Mouse (Mus musculus) liver, postnatal 0 days (tissue): ENCODE results near the gene Dhx16. TPM values are rescaled to one million over a fixed set of nuclear protein-coding genes. Genes with fewer than 3 reads are reported as not detected.

Experiments
- ATAC-seq: fragments of 200-750 bp; cut with Nextera tagmentation; 2 replicates; pipeline ENCODE4 v1.8.0; 2017; ENCODE audit warnings: mild to moderate bottlenecking, moderate library complexity
- DNase-seq: peaks from one replicate; pipeline ENCODE4 v3.0.0-alpha.2; 2016
- H3K27ac ChIP-seq: fragments of 300-500 bp; sonication (generic); 2 replicates; pipeline ENCODE4 v1.5.1; 2014; ENCODE audit warnings: antibody characterized with exemption, moderate library complexity, mild to moderate bottlenecking, low read depth
- H3K27me3 ChIP-seq: fragments of 300-500 bp; sonication (generic); 2 replicates; pipeline ENCODE4 v1.6.1; 2014; ENCODE audit warnings: low read length, control low read depth, mixed read lengths; ENCODE audit not compliant: insufficient read depth
- H3K36me3 ChIP-seq: fragments of 300-500 bp; sonication (generic); replicated peaks from 2 replicates; pipeline ENCODE4 v1.6.1; 2014; ENCODE audit warnings: mild to moderate bottlenecking, control low read depth, low read length, moderate library complexity, mixed read lengths; ENCODE audit not compliant: insufficient read depth
- H3K4me1 ChIP-seq: fragments of 300-500 bp; sonication (generic); 2 replicates; pipeline ENCODE4 v1.6.1; 2014; ENCODE audit warnings: antibody characterized with exemption, mild to moderate bottlenecking, control low read depth; ENCODE audit not compliant: insufficient read depth
- H3K4me2 ChIP-seq: fragments of 300-500 bp; sonication (generic); 2 replicates; pipeline ENCODE4 v1.6.1; 2014; ENCODE audit warnings: low read depth, mild to moderate bottlenecking, low read length, moderate library complexity, mixed read lengths
- H3K4me3 ChIP-seq: fragments of 300-500 bp; sonication (generic); 2 replicates; pipeline ENCODE4 v1.5.1; 2014; ENCODE audit warnings: low read depth, low read length
- H3K9ac ChIP-seq: fragments of 300-500 bp; sonication (generic); replicated peaks from 2 replicates; pipeline ENCODE4 v1.6.1; 2014; ENCODE audit warnings: mild to moderate bottlenecking, moderate library complexity
- H3K9me3 ChIP-seq: fragments of 300-500 bp; sonication (generic); 2 replicates; pipeline ENCODE4 v1.6.1; 2016; ENCODE audit warnings: mild to moderate bottlenecking, control low read depth, low read length, mixed read lengths
- CTCF ChIP-seq: sonication (generic); IDR thresholded peaks from 2 replicates; pipeline ENCODE4 v1.5.1; 2016; ENCODE audit warnings: antibody characterized with exemption, low read depth
- EP300 ChIP-seq: IDR thresholded peaks from 2 replicates; pipeline ENCODE4 v1.6.1; 2016; ENCODE audit warnings: antibody characterized with exemption, low read depth, mild to moderate bottlenecking
- WGBS: fragments of 180-500 bp; shearing (Covaris S2); extraction: QIAGEN DNeasy Blood & Tissue Kit; methylation state at CpG from one replicate; pipeline ENCODE4 v1.1.7; 2014; ENCODE audit not compliant: insufficient replicate concordance; 5-methylcytosine and 5-hydroxymethylcytosine counted together
- polyA plus RNA-seq: library from polyadenylated mRNA; unstranded; fragments of >200 nt; fragmentation: Nextera tagmentation; extraction: Ambion mirVana; gene quantifications from 2 replicates; pipeline ENCODE4 v1.2.1, GENCODE M21; 2015

The Dhx16 gene
- polyA plus RNA-seq, 1 experiment from 2014 or later = 15.6 TPM

- no peak overlapping the region for H3K4me3 ChIP-seq
- no peaks in the 10 kb centered on the region for H3K27me3 ChIP-seq
- no peak for DNase-seq
- no peak overlapping the region for H3K9ac ChIP-seq
- H3K4me1 ChIP-seq = peaks cover under 1% of the 10 kb centered on the region; the same call in 1 of the 2 replicates
- no peaks in the 10 kb centered on the region for H3K9me3 ChIP-seq
- peaks cover 4% of the 10 kb centered on the region for H3K36me3 ChIP-seq
- TF ChIP-seq CTCF (no peak), EP300 (no peak)
- 0 out of 2 replicates have a peak overlapping the region, but pooled peaks have one; percentile 8 for H3K27ac ChIP-seq
- no peak for ATAC-seq
- H3K4me2 ChIP-seq = no peak overlapping the region
- WGBS = 37% methylated on average over 4 of the region's 4 CpGs
These were observed 24.4 kb downstream of the Dhx16 start for GRCm38 (mm10) chr17:35903992-35904355.

GRCm38 (mm10) chr17:35905587-35905986 lies 26.0 kb downstream of the Dhx16 start:
- no peak overlapping the region for H3K4me2 ChIP-seq
- no peaks in the 10 kb centered on the region for H3K27me3 ChIP-seq
- H3K4me3 ChIP-seq = no peak overlapping the region
- H3K36me3 ChIP-seq = peaks cover 4% of the 10 kb centered on the region
- 86% methylated on average over 1 of the region's 1 CpGs for WGBS
- no peaks in the 10 kb centered on the region for H3K9me3 ChIP-seq
- H3K9ac ChIP-seq = no peak overlapping the region
- peaks cover 9% of the 10 kb centered on the region for H3K4me1 ChIP-seq
- ATAC-seq (no peak), DNase-seq (no peak)
- TF ChIP-seq EP300 (no peak), CTCF (no peak)
- no peak overlapping the region for H3K27ac ChIP-seq

- Histone ChIP-seq H3K9me3 (no peaks in the 10 kb centered on the region), H3K4me1 (peaks cover 9% of the 10 kb centered on the region), H3K4me2 (no peak overlapping the region), H3K27ac (no peak overlapping the region), H3K36me3 (peaks cover 16% of the 10 kb centered on the region), H3K9ac (no peak overlapping the region), H3K4me3 (no peak overlapping the region), H3K27me3 (no peaks in the 10 kb centered on the region)
- ATAC-seq = no peak
- WGBS = 53% methylated on average over 2 of the region's 2 CpGs
- no peak for TF ChIP-seq EP300
- peak; percentile 50 for TF ChIP-seq CTCF
- DNase-seq = no peak
These were observed 28.0 kb downstream of the Dhx16 start for GRCm38 (mm10) chr17:35907609-35908008.

GRCm38 (mm10) chr17:35909186-35909918 lies 29.7 kb downstream of the Dhx16 start:
- ATAC-seq = peak; percentile 83
- Histone ChIP-seq H3K27ac (peak overlapping the region; percentile 84), H3K4me3 (peak overlapping the region; percentile 62), H3K9me3 (no peaks in the 10 kb centered on the region), H3K9ac (peak overlapping the region; percentile 46), H3K27me3 (no peaks in the 10 kb centered on the region), H3K4me2 (peak overlapping the region; percentile 72), H3K4me1 (peaks cover 9% of the 10 kb centered on the region), H3K36me3 (peaks cover 28% of the 10 kb centered on the region)
- TF ChIP-seq EP300 (no peak; the same call in 1 of the 2 replicates), CTCF (no peak)
- no peak for DNase-seq
- WGBS = 22% methylated on average over 20 of the region's 20 CpGs

GRCm38 (mm10) chr17:35909919-35910369 lies 30.3 kb downstream of the Dhx16 start, which contains the start of gene Atat1:
TSS of gene Atat1 (minus strand) at chr17:35910075.
- Histone ChIP-seq H3K27me3 (no peaks in the 10 kb centered on the region), H3K4me3 (peak within 1 kb of the TSS; percentile 62), H3K27ac (peak within 1 kb of the TSS; percentile 84), H3K9me3 (no peaks in the 10 kb centered on the region), H3K4me2 (peak within 1 kb of the TSS; percentile 72), H3K36me3 (peaks cover 29% of the 10 kb centered on the region), H3K4me1 (peaks cover 9% of the 10 kb centered on the region), H3K9ac (peak within 1 kb of the TSS; percentile 46)
- peak; percentile 92 for ATAC-seq
- 2% methylated on average over 25 of the region's 25 CpGs for WGBS
- no peak for TF ChIP-seq EP300
- TF ChIP-seq CTCF = no peak
- peak; percentile 99 for DNase-seq

- Histone ChIP-seq H3K4me1 (peaks cover 11% of the 10 kb centered on the region), H3K27me3 (no peaks in the 10 kb centered on the region), H3K4me3 (peak overlapping the region; percentile 63), H3K27ac (peak overlapping the region; percentile 95), H3K4me2 (peak overlapping the region; percentile 81), H3K9ac (peak overlapping the region; percentile 94; the same call in 1 of the 2 replicates), H3K36me3 (peaks cover 36% of the 10 kb centered on the region), H3K9me3 (no peaks in the 10 kb centered on the region)
- ATAC-seq = no peak
- TF ChIP-seq CTCF (peak; percentile 35), EP300 (no peak)
- WGBS = 57% methylated on average over 6 of the region's 6 CpGs
- no peak for DNase-seq
These were observed 35.4 kb downstream of the Dhx16 start for GRCm38 (mm10) chr17:35914975-35915374.
